Mouse (Mus musculus) forebrain, embryonic 16.5 days (tissue): ENCODE measurements around the gene Foxp1. TPM values are rescaled to one million over a fixed set of nuclear protein-coding genes. Genes with fewer than 3 reads are reported as not detected.

Experiments used
- ATAC-seq: fragments of 200-750 bp; cut with Nextera tagmentation; 2 replicates; pipeline ENCODE4 v1.8.0; 2017; ENCODE audit warnings: mild to moderate bottlenecking, moderate library complexity
- H3K27ac ChIP-seq: fragments of 300-500 bp; sonication (generic); 2 replicates; pipeline ENCODE4 v1.5.1; 2014; ENCODE audit warnings: low read length, control low read depth
- H3K27me3 ChIP-seq: fragments of 300-500 bp; sonication (generic); replicated peaks from 2 replicates; pipeline ENCODE4 v1.6.1; 2014; ENCODE audit warnings: low read length; ENCODE audit not compliant: control insufficient read depth, insufficient read depth
- H3K36me3 ChIP-seq: fragments of 300-500 bp; sonication (generic); 2 replicates; pipeline ENCODE4 v1.6.1; 2014; ENCODE audit not compliant: control insufficient read depth, insufficient read depth
- H3K4me1 ChIP-seq: fragments of 300-500 bp; sonication (generic); replicated peaks from 2 replicates; pipeline ENCODE4 v1.6.1; 2014; ENCODE audit warnings: low read length; ENCODE audit not compliant: control insufficient read depth, insufficient read depth
- H3K4me2 ChIP-seq: fragments of 300-500 bp; sonication (generic); 2 replicates; pipeline ENCODE4 v1.6.1; 2014; ENCODE audit warnings: mild to moderate bottlenecking, low read length, control low read depth
- H3K4me3 ChIP-seq: fragments of 300-500 bp; sonication (generic); replicated peaks from 2 replicates; pipeline ENCODE4 v1.5.1; 2014; ENCODE audit warnings: mild to moderate bottlenecking, low read length, control low read depth
- H3K9ac ChIP-seq: fragments of 300-500 bp; sonication (generic); replicated peaks from 2 replicates; pipeline ENCODE4 v1.6.1; 2014; ENCODE audit warnings: low read depth, low read length, control low read depth
- H3K9me3 ChIP-seq: fragments of 300-500 bp; sonication (generic); 2 replicates; pipeline ENCODE4 v1.6.1; 2016; ENCODE audit warnings: low read length; ENCODE audit not compliant: control insufficient read depth
- WGBS: fragments of 180-500 bp; shearing (Covaris S2); extraction: QIAGEN DNeasy Blood & Tissue Kit; methylation state at CpG from one replicate; pipeline ENCODE4 v1.1.7; 2014; 5-methylcytosine and 5-hydroxymethylcytosine counted together
- polyA plus RNA-seq: library from polyadenylated mRNA; unstranded; fragments of >200 nt; fragmentation: Nextera tagmentation; extraction: Ambion mirVana; gene quantifications from 2 replicates; pipeline ENCODE4 v1.2.1, GENCODE M21; 2015

Foxp1 gene
- polyA plus RNA-seq, 1 experiment from 2014 or later, result 123 TPM

DNA sequence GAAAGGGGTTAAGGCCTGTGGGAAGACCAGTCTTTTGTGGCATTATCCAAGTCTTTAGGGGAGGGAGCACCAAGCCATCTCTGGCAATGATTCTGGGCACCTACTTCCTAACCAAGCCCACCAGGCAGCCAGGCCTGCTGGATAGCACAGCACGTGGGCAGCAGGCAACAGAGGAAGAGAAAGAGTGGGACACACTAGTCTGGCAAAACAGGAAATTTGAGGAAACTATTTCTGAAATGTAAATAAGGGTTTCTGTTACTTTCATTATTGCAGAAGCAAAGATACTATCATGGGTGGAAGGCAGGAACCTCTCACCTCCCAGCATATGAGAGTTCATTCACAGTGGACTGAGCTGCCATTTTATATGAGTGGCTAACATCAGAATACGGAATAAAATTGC is 121.3 kb downstream of the Foxp1 start:
- Histone ChIP-seq H3K9me3 (no peaks in the 10 kb centered on the region), H3K4me2 (no peak overlapping the region), H3K27me3 (no peaks in the 10 kb centered on the region), H3K4me1 (peaks cover 5% of the 10 kb centered on the region; the same call in 1 of the 2 replicates), H3K9ac (no peak overlapping the region), H3K27ac (no peak overlapping the region), H3K36me3 (no peaks in the 10 kb centered on the region), H3K4me3 (no peak overlapping the region)
- 26% methylated on average over 2 of the region's 2 CpGs for WGBS
- ATAC-seq, result no peak

GRCm38 (mm10) chr6:99395745-99396144 is 126.8 kb downstream of the Foxp1 start:
- no peak for ATAC-seq
- Histone ChIP-seq H3K27ac (no peak overlapping the region), H3K36me3 (no peaks in the 10 kb centered on the region), H3K4me1 (no peaks in the 10 kb centered on the region), H3K4me3 (no peak overlapping the region), H3K9ac (no peak overlapping the region), H3K27me3 (no peaks in the 10 kb centered on the region), H3K4me2 (no peak overlapping the region), H3K9me3 (no peaks in the 10 kb centered on the region)
- 44% methylated on average over 12 of the region's 12 CpGs for WGBS

DNA sequence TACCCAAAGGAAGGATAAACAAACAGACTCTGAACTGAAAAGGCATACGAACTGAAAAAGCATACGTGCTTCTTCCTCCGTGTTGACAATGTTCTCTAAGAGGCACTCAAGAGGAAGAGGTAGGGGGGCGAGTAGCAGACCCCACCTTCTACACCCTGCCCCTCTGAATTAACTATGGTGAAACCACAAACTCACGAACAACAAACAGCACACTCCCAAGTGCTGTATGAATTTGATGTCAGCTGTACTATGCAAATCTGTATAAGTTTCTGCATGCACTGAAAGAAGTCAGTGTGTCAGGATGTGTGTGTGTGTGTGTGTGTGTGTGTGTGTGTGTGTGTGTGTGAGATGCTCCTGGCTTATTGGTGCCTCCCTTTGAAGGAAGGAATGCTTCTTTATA is 127.7 kb downstream of the Foxp1 start:
- ATAC-seq, result no peak
- Histone ChIP-seq H3K9ac (no peak overlapping the region), H3K4me1 (no peaks in the 10 kb centered on the region), H3K27ac (no peak overlapping the region), H3K4me3 (no peak overlapping the region), H3K4me2 (no peak overlapping the region), H3K9me3 (no peaks in the 10 kb centered on the region), H3K27me3 (no peaks in the 10 kb centered on the region), H3K36me3 (no peaks in the 10 kb centered on the region)
- 66% methylated on average over 5 of the region's 5 CpGs for WGBS

- Histone ChIP-seq H3K4me3 (no peak overlapping the region), H3K4me2 (no peak overlapping the region), H3K36me3 (no peaks in the 10 kb centered on the region), H3K9me3 (no peaks in the 10 kb centered on the region), H3K27ac (no peak overlapping the region), H3K4me1 (no peaks in the 10 kb centered on the region; the same call in 1 of the 2 replicates), H3K9ac (no peak overlapping the region), H3K27me3 (no peaks in the 10 kb centered on the region)
- no peak for ATAC-seq
- WGBS, result 90% methylated on average over 6 of the region's 6 CpGs
These were observed 130.0 kb downstream of the Foxp1 start for GRCm38 (mm10) chr6:99392484-99392883.

DNA sequence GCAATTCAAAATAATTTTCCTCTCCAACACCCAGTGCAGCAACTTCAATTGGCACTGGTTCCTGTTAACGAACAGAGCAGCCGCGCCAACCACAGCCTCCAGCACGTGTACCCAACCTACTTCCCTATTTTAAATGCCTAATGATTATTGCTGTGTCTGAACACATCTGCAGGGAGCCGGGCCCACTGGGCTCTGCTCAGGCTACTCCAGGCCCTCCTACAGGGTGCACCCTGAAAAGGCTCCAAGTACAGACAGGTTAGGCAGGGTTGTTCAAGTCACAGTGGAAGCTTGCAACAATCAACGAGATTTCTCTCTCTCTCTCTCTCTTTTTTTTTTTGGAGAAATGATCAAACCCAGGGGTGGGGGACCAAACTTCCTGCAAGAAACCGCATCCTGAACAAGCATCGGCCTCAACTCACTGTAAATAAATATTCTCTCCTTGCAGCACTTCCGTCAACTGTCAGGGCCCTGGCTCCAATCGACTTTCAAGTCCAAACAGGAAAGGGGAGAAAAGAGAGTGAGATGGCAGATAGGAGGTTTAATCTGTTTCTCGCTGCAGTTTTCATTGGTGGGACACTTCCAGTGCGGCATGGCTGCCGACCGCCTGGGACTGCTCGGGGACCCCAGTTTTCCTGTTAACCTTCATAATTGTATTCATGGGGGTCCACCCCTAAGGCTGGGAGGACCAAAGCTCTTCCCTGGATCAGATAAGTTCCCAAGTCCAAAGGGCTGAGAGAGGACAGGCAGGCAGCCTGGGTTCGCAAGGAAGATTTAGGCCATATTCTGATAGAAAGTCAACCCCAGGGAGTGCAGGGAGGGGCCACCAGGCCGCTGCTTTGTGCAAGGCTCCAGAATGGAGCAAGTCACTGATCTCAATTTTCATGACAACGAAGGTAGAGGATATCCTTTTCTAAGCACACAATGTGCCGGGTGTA is 133.5 kb downstream of the Foxp1 start:
- WGBS, result 69% methylated on average over 19 of the region's 19 CpGs
- H3K4me1 ChIP-seq, result no peaks in the 10 kb centered on the region; the same call in 1 of the 2 replicates
- no peak overlapping the region for H3K4me2 ChIP-seq
- H3K36me3 ChIP-seq, result no peaks in the 10 kb centered on the region
- H3K4me3 ChIP-seq, result no peak overlapping the region
- H3K9ac ChIP-seq, result no peak overlapping the region
- H3K27me3 ChIP-seq, result no peaks in the 10 kb centered on the region
- H3K9me3 ChIP-seq, result no peaks in the 10 kb centered on the region
- no peak overlapping the region for H3K27ac ChIP-seq
- ATAC-seq, result no peak

DNA sequence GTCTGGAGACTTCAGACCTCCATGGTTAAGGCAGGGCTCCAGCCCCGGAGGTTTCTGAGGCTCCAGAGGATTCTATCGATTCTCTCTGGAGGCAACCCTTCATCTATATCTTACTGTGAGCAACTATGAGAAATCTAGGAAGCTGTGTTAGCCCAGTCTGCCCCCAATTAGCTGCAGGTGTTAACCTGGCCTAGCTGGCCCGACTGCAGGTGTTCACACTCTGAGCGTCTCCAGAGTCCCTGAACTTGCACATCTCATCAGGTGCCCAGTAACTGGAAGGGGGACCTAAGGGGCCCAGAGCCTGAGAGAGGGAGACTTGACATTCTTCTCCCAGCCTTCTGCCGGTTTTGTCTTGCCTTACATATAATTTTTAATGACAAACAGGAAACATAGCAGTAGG is 134.5 kb downstream of the Foxp1 start:
- H3K4me2 ChIP-seq, result no peak overlapping the region
- H3K27ac ChIP-seq, result no peak overlapping the region
- no peak overlapping the region for H3K4me3 ChIP-seq
- no peaks in the 10 kb centered on the region for H3K27me3 ChIP-seq
- no peaks in the 10 kb centered on the region for H3K36me3 ChIP-seq
- no peaks in the 10 kb centered on the region; the same call in 1 of the 2 replicates for H3K4me1 ChIP-seq
- no peak overlapping the region for H3K9ac ChIP-seq
- no peaks in the 10 kb centered on the region for H3K9me3 ChIP-seq
- no peak for ATAC-seq
- 92% methylated on average over 5 of the region's 5 CpGs for WGBS

GRCm38 (mm10) chr6:99385059-99385604 is 137.4 kb downstream of the Foxp1 start:
- Histone ChIP-seq H3K4me2 (no peak overlapping the region), H3K4me1 (no peaks in the 10 kb centered on the region; the same call in 1 of the 2 replicates), H3K36me3 (no peaks in the 10 kb centered on the region), H3K4me3 (no peak overlapping the region), H3K9ac (no peak overlapping the region), H3K9me3 (no peaks in the 10 kb centered on the region), H3K27ac (no peak overlapping the region), H3K27me3 (no peaks in the 10 kb centered on the region)
- 79% methylated on average over 2 of the region's 2 CpGs for WGBS
- no peak for ATAC-seq

DNA sequence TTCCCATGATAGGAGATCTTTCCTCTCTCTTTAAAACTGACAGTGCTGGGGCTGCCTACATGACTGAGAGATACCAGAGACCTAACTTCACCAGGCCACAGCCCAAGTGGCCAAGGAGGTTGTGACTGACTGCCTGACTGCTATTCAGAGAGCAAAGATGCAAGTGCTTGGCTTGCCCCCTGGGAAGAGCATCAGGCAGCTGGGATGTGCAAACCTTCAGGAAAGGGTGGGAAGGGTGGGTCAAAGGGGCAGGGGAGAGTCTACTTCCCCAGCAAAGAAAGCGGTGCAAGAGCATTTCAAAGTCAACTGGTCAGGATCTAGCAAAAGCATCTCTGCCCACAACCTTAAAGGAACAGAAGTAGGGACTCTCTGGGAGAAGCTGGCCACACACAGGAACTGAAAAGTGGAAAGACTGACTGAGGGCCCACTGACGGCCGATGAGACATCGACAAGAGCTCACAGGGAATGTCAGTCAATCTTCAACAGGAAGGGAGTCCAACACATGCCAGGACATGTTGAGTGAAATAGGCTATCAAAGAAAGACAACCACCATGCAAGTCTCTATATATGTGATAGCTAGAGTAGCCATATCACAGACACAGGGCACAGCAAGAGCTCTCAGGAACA is 138.6 kb downstream of the Foxp1 start:
- Histone ChIP-seq H3K4me3 (no peak overlapping the region), H3K9ac (no peak overlapping the region), H3K27ac (no peak overlapping the region), H3K9me3 (no peaks in the 10 kb centered on the region), H3K4me1 (no peaks in the 10 kb centered on the region; the same call in 1 of the 2 replicates), H3K27me3 (no peaks in the 10 kb centered on the region), H3K4me2 (no peak overlapping the region), H3K36me3 (no peaks in the 10 kb centered on the region)
- WGBS, result 89% methylated on average over 4 of the region's 4 CpGs
- ATAC-seq, result no peak

DNA sequence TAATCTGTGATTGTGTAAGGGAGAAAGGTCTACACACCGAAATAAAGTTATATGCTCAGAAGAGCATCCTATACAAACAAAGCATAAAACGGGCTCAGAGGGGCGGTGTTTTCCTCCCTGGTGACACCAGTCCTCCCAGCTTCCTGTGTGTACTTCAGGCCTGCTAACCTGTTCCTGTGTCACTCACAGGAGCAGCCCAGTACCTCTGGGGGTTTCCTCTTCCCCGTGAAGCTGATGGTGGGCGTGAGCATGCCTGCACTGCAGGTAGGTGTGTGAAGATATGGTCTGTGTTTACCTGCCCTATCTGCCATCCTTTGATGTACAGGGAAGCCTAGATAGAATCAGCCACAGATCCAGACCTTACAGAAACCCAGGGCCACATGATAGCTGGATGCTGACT is 142.4 kb downstream of the Foxp1 start:
- Histone ChIP-seq H3K4me2 (no peak overlapping the region), H3K4me1 (peaks cover 28% of the 10 kb centered on the region), H3K36me3 (no peaks in the 10 kb centered on the region), H3K27me3 (no peaks in the 10 kb centered on the region), H3K27ac (no peak overlapping the region), H3K9me3 (no peaks in the 10 kb centered on the region), H3K9ac (no peak overlapping the region), H3K4me3 (no peak overlapping the region)
- no peak for ATAC-seq
- WGBS, result 94% methylated on average over 5 of the region's 5 CpGs
